In the genomic region with DNA sequence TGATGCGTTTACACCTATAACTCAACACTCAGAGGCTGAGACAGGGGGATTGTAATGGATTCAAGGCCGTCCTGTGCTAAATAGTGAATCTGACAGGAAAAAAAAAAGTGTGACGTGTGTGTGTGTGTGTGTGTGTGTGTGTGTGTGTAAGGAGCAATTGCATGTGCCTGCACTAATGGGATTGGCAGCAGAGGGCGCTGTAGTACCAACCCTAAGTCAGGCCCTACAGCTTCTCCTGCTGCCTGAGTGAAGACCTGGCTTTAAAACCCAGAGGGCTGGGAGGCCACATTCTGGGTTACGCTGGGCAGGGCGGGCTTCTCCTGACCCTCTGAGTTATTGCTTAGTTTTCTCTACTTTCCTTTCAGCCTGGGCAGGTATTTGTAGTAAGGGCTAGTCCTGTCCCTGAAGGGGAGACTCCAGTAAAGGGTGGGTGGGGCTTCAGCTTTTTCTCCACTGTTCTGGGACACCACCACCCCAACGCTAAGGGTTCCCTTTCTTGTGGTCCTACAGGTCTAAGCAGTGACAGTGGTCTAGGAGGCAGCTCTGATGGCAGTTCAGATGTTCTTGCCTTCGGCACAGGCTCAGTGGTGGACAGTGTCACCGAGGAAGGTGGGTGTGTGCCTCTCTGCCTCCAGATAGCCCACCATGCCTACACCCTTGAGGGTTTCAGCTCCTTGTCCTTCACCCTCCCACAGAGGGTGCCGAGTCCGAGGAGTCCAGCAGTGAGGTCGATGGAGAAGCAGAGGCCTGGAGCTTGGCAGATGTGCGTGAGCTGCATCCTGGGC, we compare ENCODE assay signal across 9 mouse cellular contexts. TPM values are rescaled to one million over a fixed set of nuclear protein-coding genes. Genes with fewer than 3 reads are reported as not detected.
DNase-seq lines count a peak whose midpoint lies in the region; ATAC-seq and TF ChIP-seq lines count a peak whose summit lies in the region.
"Had no signal": no experiment of that assay in that cellular context is flagged by ENCODE, and none has a peak within 500 bp of the region (broad histone marks: within the 10 kb centered on the region; RNA-seq: fewer than 3 reads in every experiment).

No protein-coding gene starts in this region.

- TF ChIP-seq EP300 in liver, postnatal 0 days (IDR thresholded peaks at IDR 0.05; ENCODE audit: low read depth): no peak

- no peak overlapping the region for H3K4me2 ChIP-seq in forebrain, embryonic 13.5 days
- H3K4me2 ChIP-seq in midbrain, embryonic 11.5 days: no peak overlapping the region
- no peak overlapping the region for H3K4me2 ChIP-seq in midbrain, embryonic 13.5 days (replicated peaks)
- H3K4me2 ChIP-seq in liver, postnatal 0 days (ENCODE audit: low read depth, low read length): no peak overlapping the region
- H3K4me2 ChIP-seq: liver, embryonic 15.5 days had no signal

- H3K9ac ChIP-seq in forebrain, embryonic 13.5 days: no peak overlapping the region
- no peak overlapping the region for H3K9ac ChIP-seq in midbrain, embryonic 11.5 days (ENCODE audit: low read length)
- H3K9ac ChIP-seq in midbrain, embryonic 13.5 days (replicated peaks): no peak overlapping the region; the same call in 1 of the 2 replicates
- H3K9ac ChIP-seq in liver, postnatal 0 days (replicated peaks): no peak overlapping the region
- H3K9ac ChIP-seq: liver, embryonic 15.5 days had no signal

- H3K4me3 ChIP-seq in forebrain, embryonic 10.5 days: 0 out of 2 replicates have a peak overlapping the region, but pooled peaks have one; percentile 5
- no peak overlapping the region for H3K4me3 ChIP-seq in forebrain, embryonic 13.5 days
- H3K4me3 ChIP-seq in midbrain, embryonic 11.5 days (ENCODE audit: low read depth, low read length): no peak overlapping the region
- H3K4me3 ChIP-seq in midbrain, embryonic 13.5 days (replicated peaks): no peak overlapping the region
- no peak overlapping the region for H3K4me3 ChIP-seq in liver, postnatal 0 days (ENCODE audit: low read depth, low read length)
- H3K4me3 ChIP-seq: liver, embryonic 15.5 days had no signal

- peaks cover 74% of the 10 kb centered on the region for H3K36me3 ChIP-seq in forebrain, embryonic 10.5 days (replicated peaks)
- peaks cover 82% of the 10 kb centered on the region for H3K36me3 ChIP-seq in forebrain, embryonic 13.5 days (ENCODE audit: poor library complexity, severe bottlenecking)
- peaks cover 33% of the 10 kb centered on the region for H3K36me3 ChIP-seq in midbrain, embryonic 11.5 days (ENCODE audit: control insufficient read depth, insufficient read depth, low read length)
- H3K36me3 ChIP-seq in midbrain, embryonic 13.5 days: peaks cover 80% of the 10 kb centered on the region
- H3K36me3 ChIP-seq in liver, postnatal 0 days (replicated peaks; ENCODE audit: insufficient read depth, low read length): peaks cover 26% of the 10 kb centered on the region

- no peak for ATAC-seq in forebrain, embryonic 13.5 days
- ATAC-seq in midbrain, embryonic 11.5 days (ENCODE audit: low FRiP score): no peak
- ATAC-seq in midbrain, embryonic 13.5 days: no peak
- ATAC-seq in granulocyte monocyte progenitor cell, adult 5-6 weeks (replicated peaks; ENCODE audit: poor library complexity, severe bottlenecking): peak; percentile 40; the same call in 1 of the 2 replicates
- no peak for ATAC-seq in liver, postnatal 0 days
- ATAC-seq in erythroblast, adult 5-6 weeks (replicated peaks; ENCODE audit: low FRiP score, poor library complexity, severe bottlenecking): no peak

- H3K27ac ChIP-seq in forebrain, embryonic 10.5 days: no peak overlapping the region
- H3K27ac ChIP-seq in forebrain, embryonic 13.5 days: no peak overlapping the region
- no peak overlapping the region for H3K27ac ChIP-seq in midbrain, embryonic 11.5 days (ENCODE audit: low read depth, low read length)
- no peak overlapping the region for H3K27ac ChIP-seq in midbrain, embryonic 13.5 days
- H3K27ac ChIP-seq in liver, postnatal 0 days (ENCODE audit: low read depth): no peak overlapping the region
- H3K27ac ChIP-seq: liver, embryonic 15.5 days had no signal

- no peaks in the 10 kb centered on the region for H3K4me1 ChIP-seq in forebrain, embryonic 10.5 days
- H3K4me1 ChIP-seq in forebrain, embryonic 13.5 days: no peaks in the 10 kb centered on the region
- no peaks in the 10 kb centered on the region for H3K4me1 ChIP-seq in midbrain, embryonic 11.5 days (ENCODE audit: control insufficient read depth, insufficient read depth, low read length)
- no peaks in the 10 kb centered on the region for H3K4me1 ChIP-seq in midbrain, embryonic 13.5 days (replicated peaks)
- H3K4me1 ChIP-seq in liver, postnatal 0 days (ENCODE audit: insufficient read depth): no peaks in the 10 kb centered on the region
- H3K4me1 ChIP-seq: liver, embryonic 15.5 days had no signal

- no peaks in the 10 kb centered on the region for H3K9me3 ChIP-seq in forebrain, embryonic 10.5 days
- no peaks in the 10 kb centered on the region for H3K9me3 ChIP-seq in forebrain, embryonic 13.5 days (replicated peaks)
- no peaks in the 10 kb centered on the region for H3K9me3 ChIP-seq in midbrain, embryonic 11.5 days (ENCODE audit: control insufficient read depth, low read length)
- no peaks in the 10 kb centered on the region for H3K9me3 ChIP-seq in midbrain, embryonic 13.5 days
- H3K9me3 ChIP-seq in liver, postnatal 0 days (ENCODE audit: low read length): no peaks in the 10 kb centered on the region
- H3K9me3 ChIP-seq: liver, embryonic 15.5 days had no signal

- H3K27me3 ChIP-seq in forebrain, embryonic 10.5 days (ENCODE audit: poor library complexity, severe bottlenecking): no peaks in the 10 kb centered on the region
- no peaks in the 10 kb centered on the region for H3K27me3 ChIP-seq in forebrain, embryonic 13.5 days
- H3K27me3 ChIP-seq in midbrain, embryonic 11.5 days (ENCODE audit: control insufficient read depth, insufficient read depth, low read length): no peaks in the 10 kb centered on the region
- no peaks in the 10 kb centered on the region for H3K27me3 ChIP-seq in midbrain, embryonic 13.5 days
- H3K27me3 ChIP-seq in liver, postnatal 0 days (ENCODE audit: insufficient read depth, low read length): no peaks in the 10 kb centered on the region
- H3K27me3 ChIP-seq: liver, embryonic 15.5 days had no signal

- TF ChIP-seq CTCF in liver, postnatal 0 days (IDR thresholded peaks at IDR 0.05; ENCODE audit: low read depth): peak; percentile 51

- WGBS in forebrain, embryonic 10.5 days: 93% methylated on average over 13 of the region's 13 CpGs
- WGBS in forebrain, embryonic 13.5 days: 92% methylated on average over 13 of the region's 13 CpGs
- 92% methylated on average over 13 of the region's 13 CpGs for WGBS in midbrain, embryonic 11.5 days
- WGBS in midbrain, embryonic 13.5 days: 93% methylated on average over 13 of the region's 13 CpGs
- 89% methylated on average over 13 of the region's 13 CpGs for WGBS in liver, postnatal 0 days (ENCODE audit: insufficient replicate concordance)

- DNase-seq in forebrain, embryonic 10.5 days (ENCODE audit: extremely low spot score, low spot score): peak; percentile 13
- peak; percentile 83 for DNase-seq in midbrain, embryonic 11.5 days (ENCODE audit: low spot score, missing footprints)
- DNase-seq in adrenal gland, postnatal 10 days: peak; percentile 33
- DNase-seq in liver, postnatal 0 days: peak; percentile 49

RNA-seq across cellular contexts. Expression of a gene that starts 12.9 kb away (rescaled TPM):
- polyA plus RNA-seq in forebrain, embryonic 10.5 days (2016; fragmentation: Nextera tagmentation; extraction: Ambion mirVana): 24.3 and 24.5 TPM in 2 replicates
- polyA plus RNA-seq in forebrain, embryonic 13.5 days (2015; fragmentation: Nextera tagmentation; extraction: Ambion mirVana): 51.0 and 56.7 TPM in 2 replicates
- polyA plus RNA-seq in midbrain, embryonic 11.5 days (2014; fragmentation: Nextera tagmentation; extraction: Ambion mirVana): 25.6 and 27.5 TPM in 2 replicates
- 66.0 and 73.5 TPM in 2 replicates for polyA plus RNA-seq in midbrain, embryonic 13.5 days (2015; fragmentation: Nextera tagmentation; extraction: Ambion mirVana)
- 10 to 100 TPM; 16.9 to 29.4 TPM for total RNA-seq in adrenal gland, postnatal 10 days (2021)
- total RNA-seq in granulocyte monocyte progenitor cell, adult 5-6 weeks (2014; fragmentation: Nextera tagmentation): 10.7 and 23.1 TPM in 2 replicates
- 6.0 and 6.1 TPM in 2 replicates for total RNA-seq in granulocyte monocyte progenitor cell, adult 5-6 weeks (2017)
- polyA plus RNA-seq in liver, postnatal 0 days (2015; fragmentation: Nextera tagmentation; extraction: Ambion mirVana): 2.1 and 2.8 TPM in 2 replicates
- total RNA-seq in erythroblast, adult 5-6 weeks (2015; ENCODE audit: low replicate concordance): 5.6 and 10.0 TPM in 2 replicates
- total RNA-seq in erythroblast, adult 5-6 weeks (2017; ENCODE audit: low replicate concordance): 4.3 and 23.7 TPM in 2 replicates

RNA-seq across cellular contexts. Expression of a gene that starts 12.9 kb away (rescaled TPM):
- 54.5 and 56.3 TPM in 2 replicates for polyA plus RNA-seq in forebrain, embryonic 10.5 days (2016; fragmentation: Nextera tagmentation; extraction: Ambion mirVana)
- 46.5 and 54.2 TPM in 2 replicates for polyA plus RNA-seq in forebrain, embryonic 13.5 days (2015; fragmentation: Nextera tagmentation; extraction: Ambion mirVana)
- 37.2 and 39.4 TPM in 2 replicates for polyA plus RNA-seq in midbrain, embryonic 11.5 days (2014; fragmentation: Nextera tagmentation; extraction: Ambion mirVana)
- polyA plus RNA-seq in midbrain, embryonic 13.5 days (2015; fragmentation: Nextera tagmentation; extraction: Ambion mirVana): 52.5 and 52.6 TPM in 2 replicates
- total RNA-seq in adrenal gland, postnatal 10 days (2021): 10 to 100 TPM; 27.9 to 39.0 TPM
- 21.2 and 29.3 TPM in 2 replicates for total RNA-seq in granulocyte monocyte progenitor cell, adult 5-6 weeks (2014; fragmentation: Nextera tagmentation)
- total RNA-seq in granulocyte monocyte progenitor cell, adult 5-6 weeks (2017): 41.8 and 48.6 TPM in 2 replicates
- 14.1 and 15.3 TPM in 2 replicates for polyA plus RNA-seq in liver, postnatal 0 days (2015; fragmentation: Nextera tagmentation; extraction: Ambion mirVana)
- 2.3 and 5.9 TPM in 2 replicates for total RNA-seq in erythroblast, adult 5-6 weeks (2015; ENCODE audit: low replicate concordance)
- 2.2 and 5.3 TPM in 2 replicates for total RNA-seq in erythroblast, adult 5-6 weeks (2017; ENCODE audit: low replicate concordance)

RNA-seq across cellular contexts. Expression of a gene that starts 35.2 kb away (rescaled TPM):
- polyA plus RNA-seq in forebrain, embryonic 10.5 days (2016; fragmentation: Nextera tagmentation; extraction: Ambion mirVana): 120 and 121 TPM in 2 replicates
- 96.2 and 106 TPM in 2 replicates for polyA plus RNA-seq in forebrain, embryonic 13.5 days (2015; fragmentation: Nextera tagmentation; extraction: Ambion mirVana)
- 102 and 103 TPM in 2 replicates for polyA plus RNA-seq in midbrain, embryonic 11.5 days (2014; fragmentation: Nextera tagmentation; extraction: Ambion mirVana)
- 85.3 and 88.6 TPM in 2 replicates for polyA plus RNA-seq in midbrain, embryonic 13.5 days (2015; fragmentation: Nextera tagmentation; extraction: Ambion mirVana)
- 10 to 100 TPM; 29.0 to 29.3 TPM for total RNA-seq in adrenal gland, postnatal 10 days (2021)
- 49.0 and 64.7 TPM in 2 replicates for total RNA-seq in granulocyte monocyte progenitor cell, adult 5-6 weeks (2014; fragmentation: Nextera tagmentation)
- total RNA-seq in granulocyte monocyte progenitor cell, adult 5-6 weeks (2017): 34.7 and 37.9 TPM in 2 replicates
- polyA plus RNA-seq in liver, postnatal 0 days (2015; fragmentation: Nextera tagmentation; extraction: Ambion mirVana): 14.9 and 17.4 TPM in 2 replicates
- total RNA-seq in erythroblast, adult 5-6 weeks (2015; ENCODE audit: low replicate concordance): 5.6 and 10.0 TPM in 2 replicates
- 7.8 and 8.5 TPM in 2 replicates for total RNA-seq in erythroblast, adult 5-6 weeks (2017; ENCODE audit: low replicate concordance)

RNA-seq across cellular contexts. Expression of a gene that starts 35.3 kb away (rescaled TPM):
- 21.2 and 24.0 TPM in 2 replicates for polyA plus RNA-seq in forebrain, embryonic 10.5 days (2016; fragmentation: Nextera tagmentation; extraction: Ambion mirVana)
- 19.1 and 22.3 TPM in 2 replicates for polyA plus RNA-seq in forebrain, embryonic 13.5 days (2015; fragmentation: Nextera tagmentation; extraction: Ambion mirVana)
- polyA plus RNA-seq in midbrain, embryonic 11.5 days (2014; fragmentation: Nextera tagmentation; extraction: Ambion mirVana): 24.7 and 24.8 TPM in 2 replicates
- 22.1 and 24.5 TPM in 2 replicates for polyA plus RNA-seq in midbrain, embryonic 13.5 days (2015; fragmentation: Nextera tagmentation; extraction: Ambion mirVana)
- total RNA-seq in adrenal gland, postnatal 10 days (2021): 10 to 100 TPM; 17.6 to 18.4 TPM
- total RNA-seq in granulocyte monocyte progenitor cell, adult 5-6 weeks (2014; fragmentation: Nextera tagmentation): 9.4 and 16.7 TPM in 2 replicates
- total RNA-seq in granulocyte monocyte progenitor cell, adult 5-6 weeks (2017): 7.0 and 7.8 TPM in 2 replicates
- polyA plus RNA-seq in liver, postnatal 0 days (2015; fragmentation: Nextera tagmentation; extraction: Ambion mirVana): 8.1 and 8.4 TPM in 2 replicates
- 1.5 and 1.7 TPM in 2 replicates for total RNA-seq in erythroblast, adult 5-6 weeks (2015; ENCODE audit: low replicate concordance)
- 2.5 and 6.4 TPM in 2 replicates for total RNA-seq in erythroblast, adult 5-6 weeks (2017; ENCODE audit: low replicate concordance)

RNA-seq across cellular contexts. Expression of a gene that starts 39.1 kb away (rescaled TPM):
- polyA plus RNA-seq in forebrain, embryonic 10.5 days (2016; fragmentation: Nextera tagmentation; extraction: Ambion mirVana): 144 and 150 TPM in 2 replicates
- 131 and 136 TPM in 2 replicates for polyA plus RNA-seq in forebrain, embryonic 13.5 days (2015; fragmentation: Nextera tagmentation; extraction: Ambion mirVana)
- 148 and 158 TPM in 2 replicates for polyA plus RNA-seq in midbrain, embryonic 11.5 days (2014; fragmentation: Nextera tagmentation; extraction: Ambion mirVana)
- polyA plus RNA-seq in midbrain, embryonic 13.5 days (2015; fragmentation: Nextera tagmentation; extraction: Ambion mirVana): 128 and 135 TPM in 2 replicates
- 10 to 100 TPM; 72.3 to 73.4 TPM for total RNA-seq in adrenal gland, postnatal 10 days (2021)
- total RNA-seq in granulocyte monocyte progenitor cell, adult 5-6 weeks (2014; fragmentation: Nextera tagmentation): 68.8 and 78.6 TPM in 2 replicates
- 81.6 and 84.8 TPM in 2 replicates for total RNA-seq in granulocyte monocyte progenitor cell, adult 5-6 weeks (2017)
- 45.9 and 56.7 TPM in 2 replicates for polyA plus RNA-seq in liver, postnatal 0 days (2015; fragmentation: Nextera tagmentation; extraction: Ambion mirVana)
- total RNA-seq in erythroblast, adult 5-6 weeks (2015; ENCODE audit: low replicate concordance): 9.4 and 19.4 TPM in 2 replicates
- total RNA-seq in erythroblast, adult 5-6 weeks (2017; ENCODE audit: low replicate concordance): 25.6 and 41.3 TPM in 2 replicates

Comparison
In these comparisons a context has a peak if more than half of its experiments do, and no peak if none do; other contexts are left out.
1. DNase-seq: peak in every context shown above with its lines; median percentile 83 in midbrain, embryonic 11.5 days; 49 in liver, postnatal 0 days; 33 in adrenal gland, postnatal 10 days; 13 in forebrain, embryonic 10.5 days.